Mouse (Mus musculus): ENCODE results near the gene Ifnar2. TPM values are rescaled to one million over a fixed set of nuclear protein-coding genes. Genes with fewer than 3 reads are reported as not detected.

Gene Ifnar2
- polyA plus RNA-seq, 1 experiment from 2014 or later = 70.9 TPM

GRCm38 (mm10) chr16:91390100-91390499 lies 17.5 kb downstream of the Ifnar2 start:
- Histone ChIP-seq H3K27ac (ENCODE audit: low read depth, low read length) (no peak overlapping the region), H3K36me3 (ENCODE audit: control insufficient read depth, insufficient read depth, low read length) (peaks cover 55% of the 10 kb centered on the region), H3K4me2 (no peak overlapping the region), H3K9me3 (ENCODE audit: control insufficient read depth, low read length) (no peaks in the 10 kb centered on the region; the same call in 1 of the 2 replicates), H3K27me3 (replicated peaks; ENCODE audit: control insufficient read depth, insufficient read depth, low read length) (no peaks in the 10 kb centered on the region), H3K4me3 (ENCODE audit: low read depth, low read length) (no peak overlapping the region), H3K4me1 (replicated peaks; ENCODE audit: control insufficient read depth, insufficient read depth, low read length) (no peaks in the 10 kb centered on the region), H3K9ac (ENCODE audit: low read depth, low read length) (no peak overlapping the region)
- ATAC-seq (replicated peaks; ENCODE audit: low FRiP score) = no peak
- WGBS = 90% methylated on average over 4 of the region's 4 CpGs
- no peak for DNase-seq (ENCODE audit: low spot score)

- Histone ChIP-seq H3K9ac (ENCODE audit: low read depth, low read length) (no peak within 1 kb of the TSS), H3K27ac (ENCODE audit: low read depth, low read length) (no peak within 1 kb of the TSS), H3K4me2 (no peak within 1 kb of the TSS), H3K9me3 (ENCODE audit: control insufficient read depth, low read length) (no peaks in the 10 kb centered on the region; the same call in 1 of the 2 replicates), H3K27me3 (replicated peaks; ENCODE audit: control insufficient read depth, insufficient read depth, low read length) (no peaks in the 10 kb centered on the region), H3K4me3 (ENCODE audit: low read depth, low read length) (no peak within 1 kb of the TSS), H3K4me1 (replicated peaks; ENCODE audit: control insufficient read depth, insufficient read depth, low read length) (peaks cover 6% of the 10 kb centered on the region), H3K36me3 (ENCODE audit: control insufficient read depth, insufficient read depth, low read length) (peaks cover 52% of the 10 kb centered on the region)
- ATAC-seq (replicated peaks; ENCODE audit: low FRiP score) (no peak), DNase-seq (ENCODE audit: low spot score) (no peak)
- 85% methylated on average over 5 of the region's 5 CpGs for WGBS
Observed at GRCm38 (mm10) chr16:91391421-91391820, 18.8 kb downstream of the Ifnar2 start, which contains the start of gene Gm21970. Gene Gm21970, plus strand, starts transcription at chr16:91391721.

GRCm38 (mm10) chr16:91394826-91395410 lies 22.3 kb downstream of the Ifnar2 start:
- Histone ChIP-seq H3K9me3 (ENCODE audit: control insufficient read depth, low read length) (no peaks in the 10 kb centered on the region), H3K4me2 (no peak overlapping the region), H3K36me3 (ENCODE audit: control insufficient read depth, insufficient read depth, low read length) (peaks cover 28% of the 10 kb centered on the region), H3K27me3 (replicated peaks; ENCODE audit: control insufficient read depth, insufficient read depth, low read length) (no peaks in the 10 kb centered on the region), H3K27ac (ENCODE audit: low read depth, low read length) (no peak overlapping the region), H3K4me1 (replicated peaks; ENCODE audit: control insufficient read depth, insufficient read depth, low read length) (peaks cover 24% of the 10 kb centered on the region), H3K4me3 (ENCODE audit: low read depth, low read length) (no peak overlapping the region), H3K9ac (ENCODE audit: low read depth, low read length) (no peak overlapping the region)
- DNase-seq (ENCODE audit: low spot score) (no peak), ATAC-seq (replicated peaks; ENCODE audit: low FRiP score) (no peak)
- WGBS = 79% methylated on average over 4 of the region's 4 CpGs

GRCm38 (mm10) chr16:91395633-91396392 lies 23.2 kb downstream of the Ifnar2 start:
- Histone ChIP-seq H3K9ac (ENCODE audit: low read depth, low read length) (no peak overlapping the region), H3K9me3 (ENCODE audit: control insufficient read depth, low read length) (no peaks in the 10 kb centered on the region), H3K4me1 (replicated peaks; ENCODE audit: control insufficient read depth, insufficient read depth, low read length) (peaks cover 24% of the 10 kb centered on the region), H3K36me3 (ENCODE audit: control insufficient read depth, insufficient read depth, low read length) (peaks cover 30% of the 10 kb centered on the region), H3K4me3 (ENCODE audit: low read depth, low read length) (no peak overlapping the region), H3K4me2 (no peak overlapping the region), H3K27me3 (replicated peaks; ENCODE audit: control insufficient read depth, insufficient read depth, low read length) (no peaks in the 10 kb centered on the region), H3K27ac (ENCODE audit: low read depth, low read length) (peak overlapping the region; percentile 79)
- ATAC-seq (replicated peaks; ENCODE audit: low FRiP score) = peak; percentile 42; the same call in 1 of the 2 replicates
- WGBS = 57% methylated on average over 8 of the region's 8 CpGs
- DNase-seq (ENCODE audit: low spot score) = no peak

GRCm38 (mm10) chr16:91396844-91397537 lies 24.4 kb downstream of the Ifnar2 start:
- DNase-seq (ENCODE audit: low spot score) (no peak), ATAC-seq (replicated peaks; ENCODE audit: low FRiP score) (peak; percentile 87)
- Histone ChIP-seq H3K4me1 (replicated peaks; ENCODE audit: control insufficient read depth, insufficient read depth, low read length) (peaks cover 27% of the 10 kb centered on the region), H3K27me3 (replicated peaks; ENCODE audit: control insufficient read depth, insufficient read depth, low read length) (no peaks in the 10 kb centered on the region), H3K27ac (ENCODE audit: low read depth, low read length) (peak overlapping the region; percentile 79), H3K9me3 (ENCODE audit: control insufficient read depth, low read length) (no peaks in the 10 kb centered on the region), H3K36me3 (ENCODE audit: control insufficient read depth, insufficient read depth, low read length) (peaks cover 30% of the 10 kb centered on the region), H3K4me3 (ENCODE audit: low read depth, low read length) (no peak overlapping the region), H3K4me2 (peak overlapping the region; percentile 33), H3K9ac (ENCODE audit: low read depth, low read length) (0 out of 2 replicates have a peak overlapping the region, but pooled peaks have one; percentile 6)
- WGBS = 42% methylated on average over 10 of the region's 10 CpGs

GRCm38 (mm10) chr16:91398030-91398429 lies 25.4 kb downstream of the Ifnar2 start:
- Histone ChIP-seq H3K4me2 (no peak overlapping the region), H3K27ac (ENCODE audit: low read depth, low read length) (peak overlapping the region; percentile 28; the same call in 1 of the 2 replicates), H3K9ac (ENCODE audit: low read depth, low read length) (no peak overlapping the region), H3K27me3 (replicated peaks; ENCODE audit: control insufficient read depth, insufficient read depth, low read length) (no peaks in the 10 kb centered on the region), H3K36me3 (ENCODE audit: control insufficient read depth, insufficient read depth, low read length) (peaks cover 21% of the 10 kb centered on the region), H3K4me3 (ENCODE audit: low read depth, low read length) (no peak overlapping the region), H3K4me1 (replicated peaks; ENCODE audit: control insufficient read depth, insufficient read depth, low read length) (peaks cover 27% of the 10 kb centered on the region), H3K9me3 (ENCODE audit: control insufficient read depth, low read length) (no peaks in the 10 kb centered on the region)
- 86% methylated on average over 12 of the region's 12 CpGs for WGBS
- DNase-seq (ENCODE audit: low spot score) (no peak), ATAC-seq (replicated peaks; ENCODE audit: low FRiP score) (no peak)

- H3K4me1 ChIP-seq (replicated peaks; ENCODE audit: control insufficient read depth, insufficient read depth, low read length) = peaks cover 27% of the 10 kb centered on the region
- 91% methylated on average over 7 of the region's 7 CpGs for WGBS
- peaks cover 20% of the 10 kb centered on the region for H3K36me3 ChIP-seq (ENCODE audit: control insufficient read depth, insufficient read depth, low read length)
- DNase-seq (ENCODE audit: low spot score) (no peak), ATAC-seq (replicated peaks; ENCODE audit: low FRiP score) (no peak)
- H3K27ac ChIP-seq (ENCODE audit: low read depth, low read length) = no peak overlapping the region
- no peaks in the 10 kb centered on the region for H3K27me3 ChIP-seq (replicated peaks; ENCODE audit: control insufficient read depth, insufficient read depth, low read length)
- no peaks in the 10 kb centered on the region for H3K9me3 ChIP-seq (ENCODE audit: control insufficient read depth, low read length)
- H3K9ac ChIP-seq (ENCODE audit: low read depth, low read length) = no peak overlapping the region
- no peak overlapping the region for H3K4me3 ChIP-seq (ENCODE audit: low read depth, low read length)
- no peak overlapping the region for H3K4me2 ChIP-seq
Observed at GRCm38 (mm10) chr16:91398944-91399343, 26.4 kb downstream of the Ifnar2 start.

- Histone ChIP-seq H3K9me3 (ENCODE audit: control insufficient read depth, low read length) (no peaks in the 10 kb centered on the region), H3K4me2 (no peak overlapping the region), H3K27ac (ENCODE audit: low read depth, low read length) (no peak overlapping the region), H3K9ac (ENCODE audit: low read depth, low read length) (no peak overlapping the region), H3K4me3 (ENCODE audit: low read depth, low read length) (no peak overlapping the region), H3K27me3 (replicated peaks; ENCODE audit: control insufficient read depth, insufficient read depth, low read length) (no peaks in the 10 kb centered on the region), H3K4me1 (replicated peaks; ENCODE audit: control insufficient read depth, insufficient read depth, low read length) (peaks cover 22% of the 10 kb centered on the region), H3K36me3 (ENCODE audit: control insufficient read depth, insufficient read depth, low read length) (peaks cover 18% of the 10 kb centered on the region)
- ATAC-seq (replicated peaks; ENCODE audit: low FRiP score) (no peak), DNase-seq (ENCODE audit: low spot score) (no peak)
- 89% methylated on average over 6 of the region's 6 CpGs for WGBS
Observed at GRCm38 (mm10) chr16:91401569-91402165, 29.1 kb downstream of the Ifnar2 start.

Measured in liver, embryonic 11.5 days (tissue).